Mouse (Mus musculus) testis, postnatal 14 days (tissue): ENCODE data around the gene Slc27a4.

Experiments used
- DNase-seq: peaks from one replicate; pipeline ENCODE4 v3.0.0; 2021; ENCODE audit warnings: low spot score

Slc27a4 gene

GRCm38 (mm10) chr2:29856451-29857260 lies 54.2 kb downstream of the Slc27a4 start:
- no peak for DNase-seq

- no peak for DNase-seq
These were observed 54.9 kb downstream of the Slc27a4 start for GRCm38 (mm10) chr2:29857341-29857740.

- no peak for DNase-seq
These were observed 55.5 kb downstream of the Slc27a4 start for GRCm38 (mm10) chr2:29857967-29858366.

GRCm38 (mm10) chr2:29858748-29859473 lies 56.5 kb downstream of the Slc27a4 start:
- no peak for DNase-seq

- DNase-seq = no peak
These were observed 62.7 kb downstream of the Slc27a4 start for GRCm38 (mm10) chr2:29865125-29865524.
